Mouse (Mus musculus) CH12.LX (cell line): Measurements from ENCODE around the gene Olfr1441. TPM values are rescaled to one million over a fixed set of nuclear protein-coding genes. Genes with fewer than 3 reads are reported as not detected.

Experiments used
- DNase-seq: peaks from one replicate; pipeline ENCODE4 v3.0.0-alpha.2; 2013; ENCODE audit errors: extremely low read depth
- H3K27ac ChIP-seq: 2 replicates; pipeline ENCODE4 v1.5.1; 2012; ENCODE audit warnings: low read depth, mild to moderate bottlenecking, control low read depth, moderate library complexity; ENCODE audit not compliant: insufficient read depth
- H3K27me3 ChIP-seq: replicated peaks from 2 replicates; pipeline ENCODE3; 2012; ENCODE audit warnings: inconsistent platforms
- H3K36me3 ChIP-seq, 2 experiments: replicated peaks in 1 of 2; 2 replicates each; pipeline versions ENCODE3 to v1.6.1; 2012; ENCODE audit warnings: inconsistent platforms in 1 of 2, low read length in 1 of 2, mild to moderate bottlenecking in 1 of 2, mixed read lengths in 1 of 2, moderate library complexity in 1 of 2; ENCODE audit not compliant: control insufficient read depth in 1 of 2, insufficient read depth in 1 of 2
- H3K4me1 ChIP-seq, 2 experiments: 2 replicates each; pipeline ENCODE4 v1.6.1; 2012; ENCODE audit warnings: inconsistent platforms in 1 of 2, moderate library complexity in 1 of 2; ENCODE audit not compliant: insufficient read depth in 2 of 2, control insufficient read depth in 1 of 2
- H3K4me2 ChIP-seq: 2 replicates; pipeline ENCODE4 v1.6.1; 2012; ENCODE audit warnings: low read depth, mild to moderate bottlenecking, control low read depth; ENCODE audit not compliant: poor library complexity, insufficient read depth, severe bottlenecking
- H3K4me3 ChIP-seq, 3 experiments: fragments of 150-350 bp in 1 of 3; sonication (generic) in 1 of 3; replicated peaks in 1 of 3; 2 replicates each; pipeline versions ENCODE3 to v1.5.1; 2011 to 2012; ENCODE audit warnings: low read depth in 2 of 3, low read length in 2 of 3, mild to moderate bottlenecking in 2 of 3, moderate library complexity in 2 of 3, control low read depth in 1 of 3, improper control_type of control experiment in 1 of 3, inconsistent platforms in 1 of 3, mixed read lengths in 1 of 3; ENCODE audit not compliant: poor library complexity in 1 of 3
- H3K79me2 ChIP-seq: replicated peaks from 2 replicates; pipeline ENCODE4 v1.6.1; 2012; ENCODE audit warnings: mild to moderate bottlenecking, moderate library complexity; ENCODE audit not compliant: control insufficient read depth, poor library complexity, insufficient read depth, severe bottlenecking; ENCODE audit errors: extremely low read depth
- H3K9ac ChIP-seq: 2 replicates; pipeline ENCODE4 v1.6.1; 2012; ENCODE audit warnings: low read depth, mild to moderate bottlenecking, control low read depth, moderate library complexity; ENCODE audit not compliant: insufficient read depth
- H3K9me3 ChIP-seq: replicated peaks from 2 replicates; pipeline ENCODE3; 2012; ENCODE audit warnings: low read length, inconsistent platforms, mixed read lengths
- BHLHE40 ChIP-seq: IDR thresholded peaks from 2 replicates; pipeline ENCODE4 v1.6.1; 2011; ENCODE audit warnings: mild to moderate bottlenecking, low read depth, low read length, improper control_type of control experiment
- CHD1 ChIP-seq: IDR thresholded peaks from 2 replicates; pipeline ENCODE4 v1.6.1; 2012; ENCODE audit warnings: low read depth, low read length, improper control_type of control experiment, inconsistent platforms
- CTCF ChIP-seq, 2 experiments: IDR thresholded peaks in 1 of 2; conservative IDR thresholded peaks in 1 of 2; 2 replicates each; pipeline ENCODE4 v1.5.1; 2011 to 2012; ENCODE audit warnings: low read depth in 2 of 2, low read length in 2 of 2, improper control_type of control experiment in 1 of 2, inconsistent platforms in 1 of 2, mild to moderate bottlenecking in 1 of 2, moderate library complexity in 1 of 2
- ETS1 ChIP-seq: conservative IDR thresholded peaks from 2 replicates; pipeline ENCODE4 v1.6.1; 2012; ENCODE audit warnings: low read depth, mild to moderate bottlenecking, inconsistent platforms, low read length, improper control_type of control experiment, moderate library complexity
- JUN ChIP-seq: IDR thresholded peaks from 2 replicates; pipeline ENCODE4 v1.6.1; 2011; ENCODE audit warnings: low read depth, mild to moderate bottlenecking, low read length, improper control_type of control experiment, moderate library complexity; ENCODE audit not compliant: insufficient read depth
- MAX ChIP-seq: IDR thresholded peaks from 2 replicates; pipeline ENCODE4 v1.6.1; 2011; ENCODE audit warnings: low read length, improper control_type of control experiment
- MEF2A ChIP-seq: IDR thresholded peaks from 2 replicates; pipeline ENCODE4 v1.6.1; 2014; ENCODE audit warnings: low read depth, mild to moderate bottlenecking, inconsistent platforms, low read length, improper control_type of control experiment, borderline replicate concordance
- MXI1 ChIP-seq: IDR thresholded peaks from 2 replicates; pipeline ENCODE4 v1.6.1; 2011; ENCODE audit warnings: mild to moderate bottlenecking, low read depth, low read length, improper control_type of control experiment
- PAX5 ChIP-seq: IDR thresholded peaks from 2 replicates; pipeline ENCODE4 v1.6.1; 2012; ENCODE audit warnings: low read length, inconsistent platforms, mixed read lengths
- POLR2A ChIP-seq: IDR thresholded peaks from 2 replicates; pipeline ENCODE4 v1.6.1; 2011; ENCODE audit warnings: low read depth, mild to moderate bottlenecking, improper control_type of control experiment, low read length
- POLR2AphosphoS2 ChIP-seq: IDR thresholded peaks from 2 replicates; pipeline ENCODE4 v1.6.1; 2011; ENCODE audit warnings: low read depth, low read length, improper control_type of control experiment
- RAD21 ChIP-seq: IDR thresholded peaks from 2 replicates; pipeline ENCODE4 v1.6.1; 2011; ENCODE audit warnings: low read depth, mild to moderate bottlenecking, low read length, improper control_type of control experiment, moderate library complexity
- RCOR1 ChIP-seq: conservative IDR thresholded peaks from 2 replicates; pipeline ENCODE4 v1.6.1; 2012; ENCODE audit warnings: low read depth, mild to moderate bottlenecking, inconsistent platforms, low read length, improper control_type of control experiment
- TBP ChIP-seq: conservative IDR thresholded peaks from 2 replicates; pipeline ENCODE4 v1.6.1; 2011; ENCODE audit warnings: low read depth, low read length, improper control_type of control experiment
- ZMIZ1 ChIP-seq: IDR thresholded peaks from 2 replicates; pipeline ENCODE4 v1.6.1; 2012; ENCODE audit warnings: low read depth, mild to moderate bottlenecking, inconsistent platforms, low read length, improper control_type of control experiment
- dilution Hi-C: fragments of 300-500 bp; cut with MboI; formaldehyde crosslinking; loops from 2 replicates; pipeline ENCODE4 v1.14.3; 2020; ENCODE audit warnings: low sequenced_read_pairs; ENCODE audit not compliant: extremely low pct_unique_long_range_greater_than_20kb, extremely low pct_ligation_motif_present
- in situ Hi-C: fragments of 300-500 bp; cut with MboI; formaldehyde crosslinking; loops from 3 replicates; pipeline ENCODE4 v1.14.3; 2019; ENCODE audit warnings: low sequenced_read_pairs, low pct_ligation_motif_present, low pct_unique_long_range_greater_than_20kb, mixed read lengths
- polyA plus RNA-seq: library from polyadenylated mRNA; unstranded; fragments of >175 nt; gene quantifications from 2 replicates; pipeline ENCODE4 v1.2.1, GENCODE M21; 2012; ENCODE audit warnings: low read depth; ENCODE audit not compliant: insufficient read length
- total RNA-seq, 2 experiments: library from RNA; depleted of rRNA; stranded (reverse); fragments of 300-350 nt in 1 of 2; fragments of >200 nt in 1 of 2; gene quantifications; 2 replicates each; pipeline ENCODE4 v1.2.3; 2012 to 2014

Gene Olfr1441
- total and polyA plus RNA-seq, 3 experiments = not detected

DNA sequence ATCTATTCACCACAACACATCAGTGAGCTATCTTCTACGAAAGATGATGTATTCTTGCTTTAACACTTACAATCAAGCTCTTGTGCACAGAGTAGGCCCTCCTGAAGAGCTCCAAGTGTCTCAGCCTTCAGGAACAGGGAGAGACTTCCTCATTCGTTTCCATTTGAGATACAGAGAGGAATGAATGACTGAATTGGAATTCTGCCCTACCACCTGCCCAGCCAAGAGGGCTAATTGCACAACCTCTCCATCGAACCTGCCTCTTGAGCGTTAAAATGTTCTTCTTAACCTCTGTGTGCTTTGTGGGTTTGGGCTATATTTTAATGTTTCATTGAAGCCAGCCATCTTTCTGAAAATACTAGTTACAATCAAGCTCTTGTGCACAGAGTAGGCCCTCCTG is 47.4 kb downstream of the Olfr1441 start:
- Histone ChIP-seq H3K36me3 (peaks cover 14 to 66% of the 10 kb centered on the region in 2 experiments), H3K4me1 (peaks cover 9 to 35% of the 10 kb centered on the region in 2 experiments), H3K27me3 (no peaks in the 10 kb centered on the region), H3K79me2 (peaks cover 50% of the 10 kb centered on the region), H3K27ac (peak overlapping the region; percentile 84), H3K4me3 (peak overlapping the region; percentile 74 to 99 (median 92)), H3K4me2 (peak overlapping the region; percentile 87; the same call in 1 of the 2 replicates), H3K9ac (peak overlapping the region; percentile 88), H3K9me3 (no peaks in the 10 kb centered on the region)
- DNase-seq = no peak
- in situ Hi-C loops = loop anchor here (5.0 kb wide), 1 partner anchor 38 kb away; the partner anchor contains the start of gene Dtx4
- TF ChIP-seq MEF2A (no peak), POLR2AphosphoS2 (peak; percentile 22; the same call in 1 of the 2 replicates)
- dilution Hi-C loops = no loop called here

DNA sequence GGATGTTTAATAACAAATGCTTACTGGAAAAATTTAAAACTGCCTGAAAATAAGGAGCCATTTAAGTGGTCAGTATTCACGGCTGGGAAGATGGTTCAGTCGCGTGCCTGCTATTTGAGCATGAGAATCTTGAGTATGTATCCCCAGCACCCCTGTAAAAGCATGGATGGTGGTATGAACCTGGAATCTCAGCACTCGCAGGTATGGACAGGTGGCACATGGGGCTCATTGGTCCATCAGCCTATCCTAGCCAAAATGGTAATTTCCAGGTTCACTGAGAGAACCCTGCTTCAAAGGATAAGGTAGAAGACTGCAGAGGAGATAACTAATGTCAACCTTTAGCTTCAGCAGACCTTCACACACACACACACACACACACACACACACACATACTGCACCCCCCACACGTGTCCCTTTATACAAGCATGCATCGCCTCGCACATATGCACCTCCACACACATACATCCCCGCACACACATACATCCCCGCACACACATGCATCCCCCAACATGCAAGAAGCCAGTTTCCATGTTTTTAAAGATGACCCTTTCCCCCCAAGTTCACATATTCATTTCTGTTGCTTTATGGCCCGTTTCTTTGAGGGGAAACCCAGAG is 48.4 kb downstream of the Olfr1441 start:
- in situ Hi-C loops = no loop called here
- Histone ChIP-seq H3K27me3 (no peaks in the 10 kb centered on the region), H3K79me2 (peaks cover 50% of the 10 kb centered on the region), H3K4me2 (peak overlapping the region; percentile 87), H3K4me1 (peaks cover 10 to 42% of the 10 kb centered on the region in 2 experiments), H3K4me3 (peak overlapping the region; percentile 49 to 99 (median 92)), H3K36me3 (peaks cover 17 to 72% of the 10 kb centered on the region in 2 experiments), H3K27ac (peak overlapping the region; percentile 87)
- TF ChIP-seq MAX (peak; percentile 64), PAX5 (no peak), RCOR1 (0 out of 2 replicates have a peak, but pooled peaks have one; percentile 52), ZMIZ1 (peak; percentile 69; the same call in 1 of the 2 replicates), ETS1 (0 out of 2 replicates have a peak, but pooled peaks have one; percentile 4), BHLHE40 (peak; percentile 50), JUN (no peak), MXI1 (peak; percentile 66), POLR2A (0 out of 2 replicates have a peak, but pooled peaks have one; percentile 19), TBP (no peak), CHD1 (peak; percentile 80; the same call in 1 of the 2 replicates), CTCF (conservative IDR thresholded peaks at IDR 0.05 in 1 of 2, IDR thresholded peaks at IDR 0.05 in 1 of 2; ENCODE audit: low read depth in 2 of 2, low read length in 2 of 2) (no peak), RAD21 (no peak)
- TF ChIP-seq, all 38 proteins: peak for 8
- no peak for DNase-seq
- dilution Hi-C loops = no loop called here
- Histone ChIP-seq H3K9me3 (no peaks in the 10 kb centered on the region), H3K9ac (peak overlapping the region; percentile 88)
